Mouse (Mus musculus) kidney, adult 8-10 months (tissue): ENCODE measurements around the gene Atp6v1e1.
"Not testable (repeated sequence)": the region's sequence is repeated elsewhere in the genome, so short reads cannot be mapped to it uniquely, and the experiment has no call there.

Source experiments
- DNase-seq, 2 experiments: peaks; one replicate each; pipeline ENCODE4 v3.0.0; 2022

The Atp6v1e1 gene

DNA sequence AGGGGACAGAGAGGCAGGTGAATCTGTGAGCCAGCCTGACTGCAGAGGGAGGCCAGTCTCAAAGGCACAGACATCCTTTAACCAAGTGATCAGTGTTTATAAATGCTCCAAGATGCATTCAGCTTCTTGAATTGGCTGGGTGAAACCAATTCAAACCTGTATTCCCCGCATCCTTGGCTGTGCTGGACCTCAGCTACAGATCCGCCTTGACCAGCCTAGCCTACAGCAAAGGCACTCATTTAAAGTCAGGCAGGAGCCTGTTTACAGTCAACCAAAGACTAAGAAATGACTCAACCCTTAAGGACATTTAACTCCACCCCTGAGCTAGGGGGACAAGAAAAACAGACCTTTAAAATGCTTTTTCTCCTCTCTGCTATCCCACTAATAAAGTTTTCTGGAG lies 3.3 kb downstream of the Atp6v1e1 start:
- DNase-seq = peak; percentile 21 to 51

DNA sequence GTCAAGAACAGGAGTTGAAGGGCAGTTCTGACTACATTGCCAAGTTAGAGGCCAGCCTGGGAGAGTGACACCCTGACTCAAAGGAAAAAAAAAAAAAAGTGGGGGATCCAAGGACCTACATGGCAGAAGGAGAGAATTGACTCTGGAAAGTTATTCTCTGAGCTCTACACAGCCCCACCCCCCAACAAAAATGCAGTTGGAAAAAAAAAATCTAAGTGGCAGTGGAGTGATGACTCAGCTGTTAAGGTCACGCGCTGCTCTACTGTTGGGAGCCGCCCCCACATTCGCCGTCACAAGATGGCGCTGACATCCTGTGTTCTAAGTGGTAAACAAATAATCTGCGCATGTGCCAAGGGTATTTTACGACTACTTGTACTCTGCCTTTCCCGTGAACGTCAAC lies 10.6 kb downstream of the Atp6v1e1 start:
- not testable (repeated sequence) for DNase-seq

DNA sequence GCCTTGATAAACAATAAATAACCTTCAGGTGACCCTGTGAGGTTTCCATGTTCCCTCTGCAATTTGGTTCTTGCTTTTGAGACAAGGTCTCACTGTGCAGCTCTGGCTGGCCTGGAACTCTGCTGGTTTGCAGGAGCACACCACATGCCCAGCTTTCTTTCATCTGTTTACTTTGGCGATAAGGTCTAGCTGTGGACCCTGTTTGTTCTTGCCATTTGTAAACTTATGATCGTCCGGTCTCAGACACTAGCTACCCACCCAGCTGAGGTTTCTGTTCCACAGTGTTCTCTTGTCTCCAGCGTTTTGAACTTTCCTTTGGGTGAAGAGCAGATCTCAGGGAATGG lies 14.9 kb downstream of the Atp6v1e1 start:
- DNase-seq = no peak

- no peak for DNase-seq
These were observed 15.4 kb downstream of the Atp6v1e1 start for GRCm38 (mm10) chr6:120806999-120807737.

DNA sequence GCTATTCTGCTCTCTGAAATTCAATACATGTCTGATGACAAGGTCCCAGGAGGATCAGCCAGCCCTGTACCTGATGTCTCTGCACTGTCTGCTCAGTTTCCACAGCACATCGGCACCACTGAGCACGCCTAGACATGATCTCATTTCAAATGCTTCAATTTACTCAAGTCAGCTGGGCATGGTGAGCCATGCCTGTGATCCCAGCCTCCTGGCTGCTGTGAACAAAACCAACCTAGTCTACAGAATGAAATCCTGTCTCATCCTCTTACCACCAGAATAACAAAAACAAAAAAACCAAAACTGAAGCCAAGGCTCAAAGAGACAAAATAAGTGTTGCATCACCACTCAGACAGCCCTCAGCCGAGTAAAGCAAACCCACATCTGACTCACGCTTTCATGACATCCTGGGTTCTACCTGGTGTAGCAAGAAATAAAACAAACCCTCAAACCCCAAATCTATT lies 23.0 kb downstream of the Atp6v1e1 start:
- DNase-seq = no peak

- no peak for DNase-seq
These were observed 23.7 kb downstream of the Atp6v1e1 start for GRCm38 (mm10) chr6:120798905-120799304.

DNA sequence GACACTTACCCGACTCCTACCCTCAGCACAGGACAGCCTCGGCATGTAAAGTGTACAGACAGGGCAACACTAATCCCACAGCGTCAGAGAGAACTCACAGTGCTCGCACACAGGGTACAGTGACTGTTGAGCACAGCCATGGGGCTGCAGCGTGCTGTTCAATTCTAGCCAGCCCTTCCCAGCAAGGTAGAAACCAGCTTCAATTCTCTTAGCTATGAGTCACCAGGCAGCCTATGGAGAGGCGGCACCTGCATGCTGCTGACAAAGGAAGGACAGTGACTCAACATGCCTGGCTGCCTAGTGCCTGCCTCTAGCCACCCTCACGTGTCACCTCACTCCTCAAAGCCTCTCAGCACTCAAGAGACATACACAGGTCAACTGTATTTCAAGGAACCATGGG lies 24.6 kb downstream of the Atp6v1e1 start:
- no peak for DNase-seq

GRCm38 (mm10) chr6:120796111-120796510 lies 26.5 kb downstream of the Atp6v1e1 start:
- no peak for DNase-seq

DNA sequence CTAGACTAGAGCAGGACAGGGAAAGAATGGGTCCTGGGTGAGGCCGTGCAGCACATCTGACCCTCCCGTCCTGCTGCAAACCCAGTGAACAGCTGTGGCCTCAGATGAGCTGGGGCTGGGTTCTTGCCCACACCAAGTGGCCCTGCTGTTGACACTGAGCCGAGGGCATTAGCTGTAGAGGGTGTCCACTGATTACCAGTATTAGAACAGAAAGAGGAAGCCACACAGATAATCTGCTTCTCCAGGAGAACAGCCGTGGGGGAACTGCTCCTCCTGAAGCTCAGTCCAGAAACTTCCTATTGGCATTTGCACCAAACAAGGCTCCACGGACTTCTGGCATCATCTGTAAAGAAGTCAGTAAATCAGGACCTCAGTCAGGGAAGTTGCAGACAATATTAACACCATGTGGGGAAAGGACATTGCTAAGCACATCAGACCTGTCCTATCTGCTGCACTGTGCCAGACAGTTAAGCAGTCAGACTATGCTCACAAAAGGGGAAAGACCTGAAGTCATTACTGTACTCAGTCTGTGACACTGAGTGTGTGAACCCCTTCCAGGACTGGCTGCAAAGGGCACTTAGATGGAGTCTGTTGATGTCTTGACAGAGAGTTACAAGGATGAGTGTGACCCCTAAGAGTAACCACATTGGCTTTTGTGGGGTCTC lies 27.0 kb downstream of the Atp6v1e1 start:
- DNase-seq = no peak

- no peak for DNase-seq
These were observed 29.6 kb downstream of the Atp6v1e1 start for GRCm38 (mm10) chr6:120792947-120793346.

DNA sequence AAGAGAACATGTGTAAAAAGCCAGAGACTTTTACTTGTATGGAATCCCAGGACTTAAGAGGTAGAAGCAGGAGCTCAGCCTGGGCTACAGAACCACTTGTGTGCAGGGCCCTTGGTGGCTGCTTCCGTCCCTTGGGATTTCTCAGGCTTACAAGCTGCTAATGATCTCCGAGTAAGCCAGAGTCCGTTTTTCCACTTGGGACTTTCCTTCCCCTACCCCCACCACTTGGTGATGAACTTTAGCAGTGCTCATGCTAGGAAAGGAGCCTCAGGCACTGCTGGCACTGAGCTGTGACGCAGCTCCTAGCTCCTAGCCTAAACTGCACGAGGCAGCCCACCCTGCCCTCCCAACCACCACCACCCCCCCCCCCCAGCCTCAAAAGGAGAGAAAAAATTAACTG lies 31.9 kb downstream of the Atp6v1e1 start:
- no peak for DNase-seq

DNA sequence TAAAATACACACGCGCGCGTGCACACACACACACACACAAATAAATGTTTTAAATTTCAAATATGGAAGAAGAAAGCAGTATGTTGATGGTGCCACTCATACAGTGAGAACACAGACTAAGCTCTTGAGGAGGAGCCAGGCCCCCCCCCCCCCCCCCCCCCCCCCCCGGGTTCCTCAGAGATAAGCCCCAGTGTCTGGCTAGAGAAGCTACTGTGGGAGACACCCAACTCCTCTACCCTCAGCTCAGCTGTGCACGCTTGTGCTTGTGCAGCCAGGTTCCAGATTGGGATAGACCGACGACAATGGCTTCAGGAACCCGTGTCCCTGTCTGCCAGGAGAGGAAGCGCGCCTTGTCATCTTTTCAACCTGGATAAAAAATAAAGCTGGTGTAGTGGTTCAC lies 32.4 kb downstream of the Atp6v1e1 start:
- no peak for DNase-seq

- no peak for DNase-seq
These were observed 33.7 kb downstream of the Atp6v1e1 start for GRCm38 (mm10) chr6:120788904-120789303.

DNA sequence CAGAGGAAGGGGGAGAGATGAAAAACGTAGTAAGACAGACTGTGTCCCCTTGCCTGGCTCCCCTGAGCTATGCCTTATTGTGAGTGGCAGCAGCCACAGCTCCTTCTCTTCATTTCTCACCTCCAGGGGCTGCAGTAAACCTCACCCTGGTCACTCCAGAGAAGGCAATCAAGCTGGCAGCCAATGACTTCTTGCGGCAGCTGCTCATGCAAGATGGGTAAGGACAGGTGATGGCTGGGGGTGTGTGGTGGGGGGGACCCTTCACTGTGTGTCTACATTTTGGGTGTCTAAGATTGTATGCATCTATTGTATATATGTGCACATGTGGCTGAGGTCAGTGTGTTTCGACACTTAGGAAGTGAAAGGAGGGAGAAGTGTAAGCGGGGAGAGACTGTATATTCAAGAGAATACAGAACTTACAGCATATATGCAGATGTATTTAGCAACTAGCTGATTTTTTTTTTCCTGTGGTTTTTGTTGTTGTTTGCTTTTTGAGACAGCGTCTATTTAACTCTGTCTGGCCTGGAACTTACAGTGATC lies 34.5 kb downstream of the Atp6v1e1 start:
- DNase-seq = no peak

DNA sequence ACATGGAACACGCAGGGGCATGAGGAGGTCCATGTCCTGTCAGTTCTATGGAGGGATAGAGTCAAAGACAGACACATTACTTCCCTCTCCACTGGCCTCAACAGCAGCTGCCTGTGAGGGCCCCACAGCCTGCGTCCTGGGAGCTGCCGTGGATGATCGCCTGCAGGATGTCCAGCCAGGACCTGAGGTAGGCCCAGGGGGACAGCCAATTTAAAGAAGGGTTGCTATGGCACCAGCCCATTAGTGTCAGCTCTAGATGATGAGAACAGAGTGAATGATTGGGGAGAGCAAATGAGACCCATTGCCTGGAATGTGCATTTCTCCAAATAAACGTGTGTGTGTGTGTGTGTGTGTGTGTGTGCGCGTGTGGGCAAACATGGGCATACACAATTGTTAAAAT lies 38.2 kb downstream of the Atp6v1e1 start:
- DNase-seq = no peak

- DNase-seq = no peak
These were observed 39.6 kb downstream of the Atp6v1e1 start for GRCm38 (mm10) chr6:120782948-120783347.

DNA sequence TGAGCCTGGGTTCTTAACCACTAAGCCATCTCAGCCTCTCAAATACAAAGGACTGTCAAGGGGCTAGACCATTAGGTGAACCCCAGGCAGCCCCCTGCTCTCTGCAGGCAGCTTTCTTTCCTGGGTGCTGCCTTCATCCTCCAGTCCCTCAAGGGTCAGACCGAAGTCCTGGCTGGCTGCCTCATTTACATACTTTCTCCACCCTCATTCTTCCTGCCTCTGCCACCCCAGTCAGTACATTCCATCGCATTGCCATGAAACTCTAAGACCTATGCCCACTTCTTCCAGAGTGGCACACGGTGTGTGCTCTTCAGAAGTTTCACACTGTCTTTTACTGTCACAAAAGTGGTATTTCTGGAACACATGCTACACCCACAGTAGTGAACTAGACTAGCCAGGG lies 44.4 kb downstream of the Atp6v1e1 start:
- no peak for DNase-seq

GRCm38 (mm10) chr6:120777533-120777932 lies 45.1 kb downstream of the Atp6v1e1 start:
- no peak for DNase-seq

GRCm38 (mm10) chr6:120776286-120776685 lies 46.3 kb downstream of the Atp6v1e1 start:
- no peak for DNase-seq

DNA sequence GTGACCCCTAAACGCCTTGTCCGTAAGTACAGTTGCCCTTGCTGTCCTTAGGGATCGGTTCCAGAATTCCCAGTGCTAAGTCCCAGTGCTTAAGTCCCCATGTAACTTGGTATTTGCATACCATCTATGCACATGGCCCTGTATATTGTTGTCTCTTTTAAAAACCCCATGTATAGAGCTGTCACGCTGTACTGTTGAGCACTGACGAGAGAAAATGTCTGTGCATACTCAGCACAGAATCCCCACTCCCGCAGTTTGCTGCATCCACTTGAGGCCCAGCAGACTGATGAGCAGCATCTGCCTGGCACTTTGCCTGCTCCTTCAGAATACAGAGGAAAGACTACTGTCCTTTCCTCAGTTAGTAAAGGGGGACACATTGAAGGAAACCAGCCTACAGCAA lies 48.8 kb downstream of the Atp6v1e1 start:
- DNase-seq = no peak

DNA sequence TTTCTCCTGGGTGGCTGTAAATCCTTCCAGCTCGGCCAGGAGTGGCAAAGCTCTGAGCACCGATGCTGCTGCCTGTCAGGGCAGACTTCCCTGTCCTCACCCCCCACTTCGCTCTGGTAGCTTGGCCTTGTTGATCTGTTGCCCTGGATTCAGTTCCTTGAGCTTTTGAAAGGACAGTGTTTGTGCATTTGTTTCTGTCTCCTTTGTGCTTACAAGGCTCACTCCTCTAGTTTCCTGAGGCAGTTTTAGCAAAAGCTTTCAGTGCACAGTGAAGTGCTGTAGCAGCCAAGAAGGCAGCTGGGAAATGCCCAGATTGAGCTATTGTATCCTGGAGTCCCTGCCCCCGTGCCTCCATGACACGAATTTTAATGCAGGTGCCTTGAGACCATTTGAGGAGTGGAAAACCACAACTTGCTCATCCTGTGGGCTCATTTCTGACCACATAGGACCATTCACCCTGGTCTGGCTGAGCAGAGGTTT lies 49.4 kb downstream of the Atp6v1e1 start, which contains the start of gene Slc25a18:
TSS of gene Slc25a18 (plus strand) at position 430 of the 480 bp plus-strand sequence.
- DNase-seq = no peak

GRCm38 (mm10) chr6:120772025-120772424 lies 50.6 kb downstream of the Atp6v1e1 start:
- no peak for DNase-seq

DNA sequence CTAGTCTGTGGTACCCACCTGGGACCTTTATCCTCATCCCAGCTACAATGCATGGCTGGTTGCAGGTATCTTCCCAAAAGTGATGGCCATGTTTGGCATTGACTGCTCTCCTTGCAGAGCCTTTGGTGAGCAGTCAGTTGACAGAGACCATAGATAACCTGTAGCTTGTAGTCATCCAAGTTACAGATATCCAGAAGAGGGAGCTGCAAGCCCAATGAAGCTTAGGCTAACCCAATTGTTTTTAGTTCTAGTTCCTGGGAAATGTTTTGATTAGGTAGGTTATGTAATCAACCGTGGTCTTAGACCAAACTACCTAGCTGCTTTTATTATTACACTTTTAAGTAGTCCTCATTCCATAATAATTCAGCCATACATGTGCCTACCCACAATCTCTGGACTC lies 51.2 kb downstream of the Atp6v1e1 start:
- no peak for DNase-seq

DNA sequence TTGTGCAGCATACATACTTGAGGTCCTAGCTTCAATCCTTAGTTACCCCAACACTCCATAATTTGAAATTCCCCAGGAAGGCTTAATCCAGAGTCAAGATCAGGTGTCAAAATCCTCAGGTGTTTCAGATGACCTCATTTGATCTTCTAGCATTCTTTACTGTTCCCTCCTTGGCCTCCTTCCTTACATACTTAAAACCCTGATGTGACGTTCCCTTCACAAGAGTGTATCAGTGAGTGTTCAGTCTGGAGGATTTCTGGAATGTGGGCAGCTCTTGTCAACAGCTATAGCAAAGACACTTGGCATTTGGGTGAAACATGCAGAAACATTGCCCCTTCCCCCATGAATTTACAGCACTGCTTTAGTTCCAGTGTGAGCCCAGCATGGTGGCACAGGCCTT lies 52.6 kb downstream of the Atp6v1e1 start:
- no peak for DNase-seq
